Mouse (Mus musculus) urinary bladder, postnatal 14 days (tissue): ENCODE measurements at regions not wholly inside any gene's neighbourhood (a gene's known extent, or its start where the extent isn't known, plus 50 kb on each side); places are given as distances from the start of the nearest gene placed in this dataset.
A peak's percentile ranks its signal among the peaks of the same experiment; 100 is the strongest.
"Not testable (repeated sequence)": the region's sequence is repeated elsewhere in the genome, so short reads cannot be mapped to it uniquely, and the experiment has no call there.

Experiments
- DNase-seq: peaks from one replicate; pipeline ENCODE4 v3.0.0; 2021; ENCODE audit warnings: low spot score

- DNase-seq, result not testable (repeated sequence)
Measured at GRCm38 (mm10) chr13:13888847-13889246, 65.4 kb upstream of the B3galnt2 start.

GRCm38 (mm10) chr13:13889297-13890120 lies 64.8 kb upstream of the B3galnt2 start:
- DNase-seq, result peak; percentile 96

- DNase-seq, result not testable (repeated sequence)
Measured at GRCm38 (mm10) chr13:13902186-13902585, 52.1 kb upstream of the B3galnt2 start.
